Mouse (Mus musculus) c-Kit-negative CD71-positive TER-119-positive erythroid progenitor cells, embryonic 14.5 days (primary cell): ENCODE data around the gene Chst8.

Experiments
- DNase-seq: peaks from one replicate; pipeline ENCODE4 v3.0.0-alpha.2; 2013; ENCODE audit warnings: low read depth, low spot score

Gene Chst8

GRCm38 (mm10) chr7:34752151-34752762 is 60.3 kb downstream of the Chst8 start:
- no peak for DNase-seq

GRCm38 (mm10) chr7:34750350-34750749 is 62.2 kb downstream of the Chst8 start:
- DNase-seq: no peak

DNA sequence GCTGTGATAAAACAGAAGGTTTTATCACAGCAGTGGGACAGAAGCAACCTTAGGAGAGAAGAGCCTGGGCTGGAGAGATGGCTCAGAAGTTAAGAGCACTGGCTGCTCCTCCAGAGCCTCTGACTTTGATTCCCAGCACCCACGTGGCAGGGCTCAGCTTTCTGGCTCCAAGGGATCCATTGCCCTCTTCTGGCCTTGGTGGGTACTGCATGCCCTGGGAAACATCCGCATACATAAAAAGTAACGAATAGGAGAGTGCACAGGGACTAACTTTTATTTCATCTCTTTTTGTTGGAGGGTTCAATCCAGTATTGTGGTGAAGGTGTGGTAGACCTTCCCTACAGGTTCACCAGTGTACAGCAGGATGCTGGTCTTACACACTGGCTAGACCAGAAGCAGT is 62.8 kb downstream of the Chst8 start:
- DNase-seq: no peak

DNA sequence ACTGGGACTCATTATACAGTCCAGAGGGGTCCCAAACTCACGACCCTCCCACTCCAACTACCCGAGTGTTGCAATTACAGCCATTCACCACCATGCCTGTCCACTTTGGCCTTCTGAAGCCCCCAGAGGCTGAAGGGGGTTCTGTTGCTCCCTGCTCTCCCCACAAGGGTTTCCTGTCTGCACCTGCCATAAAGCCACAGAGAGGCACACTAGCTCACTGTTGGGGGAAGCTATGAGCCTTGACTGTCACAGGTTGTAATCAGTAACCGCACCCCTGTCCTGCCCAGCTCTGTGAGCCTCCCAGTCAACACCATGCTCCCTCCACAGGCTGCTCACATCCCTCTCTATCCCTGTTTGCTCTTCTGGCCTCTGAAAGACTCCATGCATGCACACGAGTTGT is 64.0 kb downstream of the Chst8 start:
- DNase-seq: no peak

DNA sequence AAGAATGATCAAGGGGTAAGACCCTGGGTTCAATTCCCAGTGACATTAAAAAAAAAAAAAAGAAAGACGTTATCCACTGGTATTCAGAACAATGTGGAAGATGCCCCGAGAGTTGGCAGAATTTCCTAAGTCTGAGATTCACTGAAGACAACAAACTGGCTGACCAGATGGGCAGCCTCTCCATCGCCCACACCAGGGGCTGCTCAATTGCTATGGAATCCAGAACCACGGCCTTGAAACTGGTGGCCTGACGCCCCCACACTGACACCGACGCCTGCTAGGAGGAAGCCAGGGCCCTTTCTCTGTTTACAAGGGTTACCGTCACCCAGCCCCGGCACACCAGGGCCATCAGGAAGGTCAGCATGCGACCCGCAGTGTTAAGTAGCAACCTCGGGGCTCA is 64.8 kb downstream of the Chst8 start:
- no peak for DNase-seq

DNA sequence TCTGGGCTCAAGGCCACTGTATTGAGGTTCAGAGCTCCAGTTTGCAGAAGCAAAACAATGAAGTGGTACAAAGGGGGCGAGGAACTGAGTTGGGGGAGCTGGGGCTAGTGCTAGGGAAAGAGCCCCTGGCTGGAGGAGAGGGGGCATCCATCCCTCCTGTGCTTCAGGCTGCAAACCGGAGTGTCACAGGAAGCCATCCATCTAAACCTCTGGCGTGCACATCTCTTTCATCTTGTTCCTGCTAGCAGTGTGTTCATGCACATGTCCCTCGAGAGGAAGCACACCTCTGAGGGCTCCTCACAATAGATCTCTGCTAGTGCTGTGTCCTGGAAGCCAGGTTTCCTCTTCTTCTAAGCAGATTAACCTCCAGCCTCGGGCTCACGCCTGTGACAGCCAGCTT is 65.9 kb downstream of the Chst8 start:
- DNase-seq: no peak

DNA sequence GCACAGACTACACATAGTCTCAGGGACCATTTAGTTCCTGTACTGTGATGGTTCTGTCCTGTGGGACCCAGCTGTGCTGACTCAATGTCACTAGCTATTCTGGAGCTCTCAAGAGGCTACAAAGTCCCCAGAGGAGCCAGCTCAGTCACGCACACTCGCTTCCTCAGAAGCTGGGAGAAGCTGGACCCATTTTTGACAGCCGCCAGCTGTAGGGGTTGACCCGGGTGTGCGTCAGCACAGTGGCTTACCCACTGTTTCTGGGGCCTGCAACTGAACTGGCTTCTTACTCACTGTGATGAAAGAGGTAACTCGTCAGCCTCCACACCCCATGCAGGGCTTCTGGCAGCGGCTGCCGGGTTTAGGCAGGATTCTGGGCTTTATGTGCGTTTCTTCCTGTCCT is 66.3 kb downstream of the Chst8 start:
- no peak for DNase-seq

GRCm38 (mm10) chr7:34745426-34745825 is 67.1 kb downstream of the Chst8 start:
- DNase-seq: no peak

GRCm38 (mm10) chr7:34744994-34745393 is 67.5 kb downstream of the Chst8 start:
- no peak for DNase-seq

GRCm38 (mm10) chr7:34743411-34744085 is 69.0 kb downstream of the Chst8 start:
- DNase-seq: no peak

DNA sequence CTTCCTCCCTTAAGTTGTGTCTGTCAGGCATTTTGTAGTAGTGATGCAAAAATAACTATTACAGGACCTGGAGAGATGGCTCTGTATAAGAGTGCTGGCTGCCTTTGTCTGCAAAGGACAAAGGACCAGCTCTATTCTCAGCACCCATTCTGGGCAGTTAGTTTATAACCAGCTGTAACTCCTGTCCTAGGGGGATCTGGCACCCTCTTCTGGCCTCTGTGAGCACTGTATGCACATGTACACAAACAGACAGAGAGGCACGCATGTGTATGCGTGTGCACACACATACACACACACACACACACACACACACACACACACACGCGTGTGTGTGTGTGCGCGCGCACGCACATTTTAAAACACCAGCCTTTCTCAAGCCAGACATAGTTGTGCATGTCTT is 73.1 kb downstream of the Chst8 start:
- no peak for DNase-seq

GRCm38 (mm10) chr7:34737206-34737605 is 75.3 kb downstream of the Chst8 start:
- no peak for DNase-seq

DNA sequence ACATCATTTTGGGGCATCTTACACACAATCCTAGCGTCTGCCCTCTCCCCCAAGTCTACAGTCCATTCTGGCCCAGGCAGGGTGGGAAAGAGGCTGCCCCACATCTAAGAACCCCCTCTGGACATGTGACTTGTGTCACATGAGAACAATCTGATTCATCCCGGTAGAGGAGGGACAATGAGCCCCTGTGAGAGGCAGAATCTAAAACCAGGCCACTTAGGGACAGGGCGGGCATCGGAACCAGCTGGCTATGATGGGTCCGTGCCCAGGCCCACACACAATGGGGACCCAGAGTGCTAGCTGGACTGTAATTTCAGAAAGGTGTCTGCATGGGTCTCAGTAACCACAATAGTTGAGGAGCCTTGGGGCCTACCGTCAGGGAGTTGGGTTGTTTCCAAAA is 78.2 kb downstream of the Chst8 start:
- DNase-seq: no peak

- DNase-seq: no peak
Measured at GRCm38 (mm10) chr7:34728931-34729330, 83.6 kb downstream of the Chst8 start.

DNA sequence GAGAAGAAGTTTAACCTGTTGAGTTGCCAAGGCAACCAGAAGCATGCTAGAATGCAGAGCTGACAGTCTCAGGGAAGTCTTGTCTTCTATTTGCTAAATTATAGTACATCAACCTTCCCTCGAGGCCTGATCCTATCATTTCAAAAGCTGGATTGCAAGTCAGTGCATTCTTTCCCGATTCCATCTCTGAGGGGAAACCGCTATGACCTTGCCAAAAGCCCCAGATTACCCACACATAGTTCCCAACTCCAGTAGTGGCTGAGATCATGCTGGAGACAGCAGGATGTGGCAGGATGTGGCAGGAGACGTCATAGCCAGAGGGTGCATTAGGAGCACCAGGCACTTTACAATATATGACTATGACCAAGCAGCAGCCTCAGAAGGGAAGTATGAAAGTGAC is 87.3 kb downstream of the Chst8 start:
- no peak for DNase-seq

- DNase-seq: no peak
Measured at GRCm38 (mm10) chr7:34722551-34723230, 89.8 kb downstream of the Chst8 start.

DNA sequence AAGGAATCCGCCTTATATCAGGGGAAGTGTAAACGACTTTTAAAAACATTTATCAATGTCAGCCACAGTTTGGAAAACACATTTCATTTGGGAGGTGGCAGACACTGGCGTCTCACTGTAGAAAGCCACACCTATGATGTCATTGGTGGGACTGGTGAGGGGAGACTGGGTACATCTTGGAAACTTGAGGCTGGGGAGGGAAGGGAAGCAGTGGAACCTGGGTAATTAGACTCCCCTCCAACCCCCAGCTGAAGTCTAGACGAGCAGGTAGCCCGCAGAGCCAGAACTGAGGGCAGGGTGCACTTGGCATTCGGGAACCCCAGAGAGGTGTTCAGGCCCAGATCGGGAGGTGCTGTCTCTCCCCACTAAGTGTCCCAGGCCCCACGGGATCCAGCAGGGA is 90.4 kb downstream of the Chst8 start:
- DNase-seq: no peak

DNA sequence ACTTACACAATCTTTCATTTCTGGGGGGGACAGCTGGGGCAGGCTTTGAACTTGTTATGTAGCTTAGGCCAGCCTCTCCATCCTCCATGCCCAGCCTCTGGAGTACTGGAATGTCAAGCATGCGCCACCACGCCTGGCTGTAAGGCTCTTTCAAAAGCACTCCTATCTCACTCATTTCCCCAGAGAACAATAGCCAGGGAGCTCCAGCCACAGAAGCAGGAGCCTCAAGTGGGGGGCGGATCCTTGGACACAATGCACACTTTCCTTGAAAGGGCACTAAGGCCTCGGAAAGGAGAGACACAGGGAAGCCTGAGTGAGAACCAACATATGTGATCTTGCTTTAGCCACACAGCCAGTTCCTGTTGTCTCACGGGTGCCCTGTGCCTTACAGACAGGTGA is 90.9 kb downstream of the Chst8 start:
- DNase-seq: no peak

GRCm38 (mm10) chr7:34720882-34721649 is 91.4 kb downstream of the Chst8 start:
- DNase-seq: no peak

DNA sequence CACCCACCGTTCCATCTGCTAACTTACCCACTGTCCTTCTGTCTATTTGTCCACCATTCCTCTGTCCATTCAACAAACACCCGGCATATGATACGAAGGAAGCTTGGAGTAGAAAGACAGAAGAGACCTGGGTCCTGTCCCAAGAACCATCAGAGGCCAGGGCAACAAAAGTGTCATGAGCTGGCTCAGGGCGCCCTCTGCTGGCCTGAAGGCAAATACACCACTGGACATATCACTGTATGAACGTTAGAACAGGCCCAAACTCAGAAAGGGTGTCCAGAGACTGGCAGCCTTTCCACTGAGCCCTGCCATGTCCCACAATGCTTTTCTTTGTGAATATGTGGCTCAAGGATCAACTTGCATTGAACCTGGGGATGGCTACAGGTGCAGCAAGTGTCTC is 92.9 kb downstream of the Chst8 start:
- DNase-seq: peak; percentile 1

- DNase-seq: no peak
Measured at GRCm38 (mm10) chr7:34718651-34719050, 93.9 kb downstream of the Chst8 start.

GRCm38 (mm10) chr7:34717161-34717810 is 95.2 kb downstream of the Chst8 start:
- no peak for DNase-seq
